Mouse (Mus musculus) neural tube, embryonic 10.5 days (tissue): ENCODE measurements around the gene Tmem151b.

Source experiments
- DNase-seq: peaks from one replicate; pipeline ENCODE4 v3.0.0-alpha.2; 2017; ENCODE audit warnings: low spot score; ENCODE audit errors: extremely low spot score

Tmem151b gene

DNA sequence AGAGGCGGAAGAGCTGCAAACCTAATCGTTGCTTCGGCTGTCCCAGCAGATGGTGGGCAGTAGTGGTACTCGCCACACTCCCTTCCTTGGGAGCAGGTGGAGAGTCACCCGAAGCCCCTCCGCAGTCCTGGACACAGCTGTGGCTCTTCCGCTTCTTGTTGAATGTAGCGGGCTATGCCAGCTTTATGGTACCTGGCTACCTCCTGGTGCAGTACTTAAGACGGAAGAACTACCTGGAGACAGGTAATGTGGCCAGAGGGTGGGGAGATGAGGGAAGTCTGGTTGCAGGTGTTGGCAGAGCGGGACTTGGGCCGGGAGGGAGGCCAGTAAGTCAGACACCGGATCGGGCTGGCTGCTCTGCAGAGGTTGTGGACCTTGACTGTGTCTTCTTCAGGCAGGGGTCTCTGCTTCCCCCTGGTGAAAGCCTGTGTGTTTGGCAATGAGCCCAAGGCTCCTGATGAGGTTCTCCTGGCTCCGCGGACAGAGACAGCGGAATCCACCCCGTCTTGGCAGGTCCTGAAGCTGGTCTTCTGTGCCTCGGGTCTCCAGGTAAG is 15.1 kb upstream of the Tmem151b start:
- no peak for DNase-seq

DNA sequence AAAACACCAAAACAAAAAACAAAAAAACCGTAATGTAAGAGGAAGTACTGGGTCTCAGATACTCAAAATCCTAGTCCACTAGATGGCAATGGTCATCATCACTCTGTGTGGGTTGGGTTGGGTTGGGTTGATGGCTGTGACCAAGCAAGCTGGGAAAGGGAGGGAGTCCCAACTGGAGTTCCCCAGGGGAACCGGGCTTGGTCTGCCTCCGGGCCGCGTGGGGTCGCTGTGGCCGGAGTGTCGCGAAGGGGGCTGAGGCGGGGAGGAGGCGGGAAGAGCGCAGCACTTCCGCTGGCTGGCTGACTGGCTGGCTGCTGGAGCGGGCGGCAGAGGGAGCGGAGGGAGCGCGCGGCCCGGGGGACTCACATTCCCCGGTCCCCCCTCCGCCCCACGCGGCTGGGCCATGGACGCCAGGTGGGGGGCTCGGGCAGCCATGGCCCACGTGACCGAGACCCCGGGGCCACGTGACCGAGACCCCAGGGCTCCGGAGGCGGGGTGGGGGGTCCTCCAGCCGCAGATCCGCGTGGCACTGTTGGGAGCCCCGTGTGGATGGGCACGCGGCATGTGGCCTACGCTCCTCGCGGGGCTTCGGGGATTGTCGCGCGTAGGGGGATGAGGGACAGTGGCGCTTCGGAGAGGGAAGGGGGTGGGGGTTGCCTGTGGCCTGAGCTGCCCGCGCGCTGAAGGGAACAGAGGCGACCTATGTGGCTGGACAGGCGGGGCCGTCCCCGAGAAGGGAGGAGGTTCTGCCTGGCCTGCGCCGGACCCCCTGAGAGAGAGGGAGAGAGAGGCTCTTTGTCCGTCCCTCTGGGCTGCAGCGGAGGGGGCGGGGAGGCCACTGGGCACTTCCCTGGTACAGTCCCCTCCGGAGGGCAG is 14.4 kb upstream of the Tmem151b start, which contains the start of gene Slc35b2:
Gene Slc35b2, plus strand, starts transcription at position 220 of the 876 bp plus-strand sequence.
- peak; percentile 95 for DNase-seq

DNA sequence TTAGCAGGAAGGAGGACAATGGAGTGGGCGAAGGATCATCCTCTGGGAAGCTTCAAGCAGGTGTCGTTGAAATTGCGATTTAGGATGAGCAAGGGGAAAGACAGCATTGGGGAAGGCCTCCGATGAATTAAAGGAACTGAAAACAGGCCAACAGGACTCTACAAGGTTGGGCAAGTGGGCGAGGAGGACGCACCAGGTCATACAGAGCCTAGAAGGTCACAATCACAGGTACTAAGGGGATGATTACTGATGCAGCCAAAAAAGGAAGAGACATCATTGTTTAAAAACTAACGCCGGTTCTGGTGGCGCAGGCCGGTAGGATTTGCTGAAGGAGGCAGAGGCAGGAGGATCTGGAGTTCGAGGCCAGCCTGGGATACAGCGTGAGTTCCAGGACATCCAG is 13.7 kb upstream of the Tmem151b start:
- no peak for DNase-seq

DNA sequence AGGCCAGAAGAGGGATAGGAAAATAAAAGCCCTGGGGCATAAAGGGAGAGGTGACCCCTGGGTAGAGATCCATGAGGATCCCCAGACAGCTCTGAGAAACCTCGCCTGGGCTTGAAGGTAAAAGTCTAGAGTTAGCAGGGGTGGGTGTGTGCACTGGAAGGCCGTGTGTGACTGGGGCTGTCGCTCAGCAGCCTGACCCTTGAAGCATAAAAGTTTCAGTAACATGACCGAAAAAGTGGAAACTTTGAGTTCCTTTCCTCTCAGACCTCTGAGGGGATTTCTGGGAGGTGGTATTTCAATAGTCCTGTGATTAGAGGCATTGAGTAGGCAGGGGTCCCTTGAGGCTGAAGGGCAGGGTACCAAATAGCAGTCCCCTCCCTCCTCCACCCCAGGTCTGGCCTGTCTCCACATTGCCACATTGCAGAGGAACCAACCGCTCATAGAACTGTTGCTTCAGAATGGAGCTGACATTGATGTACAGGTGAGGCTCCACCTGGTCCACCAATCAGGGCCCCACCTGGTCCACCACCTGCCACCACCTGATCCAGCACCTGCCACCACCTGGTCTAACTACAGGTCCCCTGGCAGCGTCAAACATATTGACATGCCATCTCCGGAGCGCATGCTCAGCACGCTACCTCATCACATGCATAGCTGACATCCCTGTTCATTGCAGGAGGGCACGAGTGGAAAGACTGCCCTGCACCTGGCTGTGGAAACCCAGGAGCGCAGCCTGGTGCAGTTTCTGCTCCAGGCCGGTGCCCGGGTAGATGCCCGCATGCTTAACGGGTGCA is 10.5 kb upstream of the Tmem151b start:
- no peak for DNase-seq

DNA sequence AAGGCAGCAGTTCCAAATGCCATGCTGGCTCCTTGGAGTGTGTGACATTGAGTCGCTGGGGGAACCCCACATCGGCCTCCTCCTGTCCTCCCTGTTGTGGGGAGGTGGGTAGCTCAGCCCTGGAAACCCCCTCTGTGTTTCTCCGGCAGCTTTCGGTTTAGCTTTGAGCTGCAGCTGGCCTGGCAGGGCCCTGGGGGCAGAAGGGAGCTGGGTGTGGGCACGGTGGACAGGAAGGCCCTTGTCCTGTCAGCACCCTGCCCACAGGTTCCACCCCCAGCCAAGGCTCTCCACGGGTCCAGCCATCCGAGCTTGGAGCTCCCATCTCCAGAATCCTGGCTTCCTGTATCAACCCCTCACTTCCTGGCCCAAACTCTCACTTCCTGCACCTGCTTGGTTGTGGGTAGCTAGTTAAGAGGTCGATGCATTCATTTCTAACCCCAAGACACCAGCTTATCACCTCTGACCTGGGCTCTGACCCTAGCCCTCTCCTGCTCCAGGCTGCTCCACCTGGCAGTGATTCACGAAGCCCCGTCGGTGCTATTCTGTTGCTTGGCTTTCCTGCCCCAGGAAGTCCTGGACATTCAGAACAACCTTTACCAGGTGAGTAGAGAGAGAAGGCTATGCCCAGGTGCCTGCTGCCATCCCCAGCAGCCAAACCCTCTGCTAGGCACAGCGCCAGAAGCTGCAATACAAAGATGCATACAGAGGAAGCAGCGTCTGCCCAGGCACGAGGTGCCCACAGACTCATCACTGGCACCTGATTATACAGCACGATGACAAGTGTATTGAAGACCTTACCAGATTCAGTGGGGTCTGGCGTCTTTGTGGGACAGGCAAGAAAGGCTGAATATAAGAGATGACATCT is 8.8 kb upstream of the Tmem151b start:
- DNase-seq: no peak

DNA sequence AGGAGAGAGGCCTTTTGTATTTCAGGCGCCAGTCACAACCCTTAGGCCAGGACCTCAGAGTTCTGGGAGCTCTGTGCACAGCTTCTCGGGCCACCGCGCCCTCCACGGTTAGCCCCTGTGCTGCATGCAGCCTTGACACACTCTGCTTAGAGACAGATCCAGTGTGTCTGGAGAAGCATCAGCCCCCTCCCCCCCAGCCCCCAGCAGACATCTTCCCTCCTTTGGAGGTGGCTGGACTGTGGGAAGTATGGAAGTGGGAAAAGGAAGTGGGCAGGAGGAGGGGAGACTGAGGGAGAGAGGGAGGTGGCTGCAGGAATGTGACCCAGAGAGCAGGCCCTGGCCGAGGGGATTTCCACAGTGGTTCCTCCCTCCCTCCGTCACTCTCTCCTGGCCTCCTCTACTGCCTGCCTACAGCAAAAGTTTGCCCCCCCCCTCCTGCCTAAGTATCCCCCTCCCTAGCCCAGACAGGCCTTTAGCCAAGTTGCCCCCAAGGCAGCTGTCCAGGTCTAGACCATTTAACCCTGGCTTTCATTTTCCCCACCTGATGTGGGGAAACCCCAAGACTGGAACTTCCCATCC is 7.9 kb upstream of the Tmem151b start:
- DNase-seq: no peak

DNA sequence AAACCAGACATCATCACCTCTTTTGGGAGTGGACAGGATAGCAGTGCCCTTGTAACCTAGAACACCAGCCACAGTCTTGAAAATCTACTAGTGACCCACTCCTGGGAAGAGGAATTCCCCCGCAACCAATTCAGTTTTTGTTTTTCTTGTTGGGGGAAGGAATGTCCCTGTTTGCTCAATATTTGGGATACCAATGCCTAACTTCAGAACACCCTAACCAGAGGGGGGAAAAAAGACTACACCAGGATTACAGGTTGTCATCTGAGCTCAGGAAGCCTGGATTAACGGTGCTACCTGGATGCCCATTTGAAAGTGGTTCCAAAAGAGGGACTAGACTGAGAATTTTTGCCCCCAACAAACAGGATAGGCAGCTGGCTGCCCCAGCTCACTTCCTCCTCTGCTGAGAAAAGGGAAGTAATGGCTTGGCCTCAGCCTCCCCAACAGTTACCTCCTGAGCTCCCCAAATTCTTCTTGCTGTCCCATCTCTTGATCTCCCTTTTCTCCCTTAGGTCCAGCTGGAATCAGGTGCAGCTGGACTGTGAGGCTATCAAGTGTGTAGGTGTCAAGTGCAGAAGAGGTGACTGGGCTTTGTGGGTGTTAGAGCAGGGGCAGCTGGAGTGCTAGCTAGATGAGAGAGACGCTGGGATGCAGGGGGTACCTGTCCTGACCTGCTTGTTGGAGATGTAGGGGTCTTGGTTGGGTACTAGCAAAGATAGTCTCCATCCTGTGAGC is 7.2 kb upstream of the Tmem151b start:
- no peak for DNase-seq

DNA sequence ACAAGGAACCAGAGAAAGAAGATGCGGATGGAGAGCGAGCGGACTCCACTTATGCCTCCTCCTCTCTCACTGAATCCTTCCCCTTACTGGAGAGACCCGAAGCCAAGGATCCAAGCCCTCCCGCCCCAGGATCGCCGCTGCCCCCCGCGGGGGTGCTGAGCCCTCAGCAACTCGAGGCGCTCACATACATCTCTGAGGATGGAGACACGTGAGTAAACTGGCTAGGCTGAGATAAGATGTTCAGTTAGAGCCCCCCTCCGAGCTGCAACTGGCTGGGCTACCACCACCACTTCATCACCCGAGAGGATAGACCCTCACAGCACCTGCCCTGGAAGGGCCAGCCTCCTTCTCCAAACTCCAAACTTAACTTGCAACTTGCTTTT is 6.6 kb upstream of the Tmem151b start:
- peak; percentile 53 for DNase-seq

DNA sequence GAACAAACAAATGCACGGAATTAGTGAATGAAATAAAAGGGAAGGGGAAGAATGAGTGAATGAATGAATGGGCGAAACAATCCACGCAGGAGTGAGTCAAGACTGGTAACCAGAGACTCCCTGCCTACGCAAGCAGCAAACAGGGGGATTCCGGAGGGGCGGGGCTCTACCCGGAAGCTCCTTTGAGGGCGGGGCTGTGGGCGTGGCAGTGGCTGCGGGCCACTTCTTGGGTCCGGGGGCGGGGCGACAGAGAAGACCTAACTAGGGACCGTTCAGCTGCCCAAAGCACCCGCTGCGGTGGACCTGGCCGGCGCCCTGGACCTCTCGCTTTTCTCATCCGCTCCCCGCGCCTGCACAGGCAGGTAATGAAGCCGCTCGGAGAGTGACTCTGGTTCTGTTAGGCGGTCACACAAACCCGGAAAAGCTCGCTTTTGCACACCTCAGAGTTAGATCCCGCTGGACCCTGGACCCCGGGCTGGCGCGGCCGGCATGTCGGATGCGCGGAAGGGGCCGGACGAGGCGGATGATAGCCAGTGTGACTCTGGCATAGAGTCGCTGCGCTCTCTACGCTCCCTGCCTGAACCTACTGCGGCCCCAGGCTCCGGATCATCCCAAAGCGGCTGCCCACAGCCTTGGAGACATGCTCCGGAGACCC is 6.1 kb upstream of the Tmem151b start, which contains the start of gene Nfkbie:
Gene Nfkbie, plus strand, starts transcription at position 252 of the 655 bp plus-strand sequence.
- DNase-seq: peak; percentile 97

DNA sequence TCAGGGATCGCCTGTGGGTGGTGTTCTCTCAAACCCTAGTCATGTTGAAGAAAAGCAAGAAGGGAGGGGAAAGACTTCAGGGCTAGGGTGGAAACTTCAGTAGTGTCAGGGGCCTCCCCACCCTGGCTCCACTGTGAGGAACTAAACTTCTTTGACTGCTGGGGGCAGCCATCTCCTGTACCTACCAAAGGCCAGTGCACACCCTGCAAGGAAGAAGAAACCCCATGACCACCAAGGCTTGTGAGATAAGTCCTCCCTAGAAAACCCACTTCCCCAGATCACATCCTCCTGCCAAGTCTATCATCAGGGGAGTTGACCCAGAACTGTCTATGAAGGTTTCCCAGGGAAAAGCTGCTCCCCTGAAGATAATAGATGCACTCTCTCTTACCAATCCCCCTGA is 4.9 kb upstream of the Tmem151b start:
- DNase-seq: no peak

DNA sequence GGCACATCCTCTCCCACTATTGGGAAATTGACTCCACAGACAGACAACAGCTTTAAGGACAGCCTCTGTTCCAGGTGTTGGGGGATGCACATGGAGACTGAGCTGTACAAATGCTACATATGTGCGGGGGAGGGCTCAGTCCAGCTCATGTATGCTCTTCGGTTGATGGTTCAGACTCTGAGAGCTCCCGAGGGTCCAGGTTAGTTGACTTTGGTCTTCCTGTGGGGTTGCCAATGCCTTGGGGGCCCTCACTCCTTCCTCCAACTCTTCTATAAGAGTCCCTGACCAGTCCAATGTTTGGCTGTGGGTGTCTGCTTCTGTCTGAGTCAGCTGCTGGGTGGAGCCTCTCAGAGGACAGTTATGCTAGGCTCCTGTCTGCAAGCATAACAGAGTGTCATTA is 3.6 kb upstream of the Tmem151b start:
- no peak for DNase-seq

DNA sequence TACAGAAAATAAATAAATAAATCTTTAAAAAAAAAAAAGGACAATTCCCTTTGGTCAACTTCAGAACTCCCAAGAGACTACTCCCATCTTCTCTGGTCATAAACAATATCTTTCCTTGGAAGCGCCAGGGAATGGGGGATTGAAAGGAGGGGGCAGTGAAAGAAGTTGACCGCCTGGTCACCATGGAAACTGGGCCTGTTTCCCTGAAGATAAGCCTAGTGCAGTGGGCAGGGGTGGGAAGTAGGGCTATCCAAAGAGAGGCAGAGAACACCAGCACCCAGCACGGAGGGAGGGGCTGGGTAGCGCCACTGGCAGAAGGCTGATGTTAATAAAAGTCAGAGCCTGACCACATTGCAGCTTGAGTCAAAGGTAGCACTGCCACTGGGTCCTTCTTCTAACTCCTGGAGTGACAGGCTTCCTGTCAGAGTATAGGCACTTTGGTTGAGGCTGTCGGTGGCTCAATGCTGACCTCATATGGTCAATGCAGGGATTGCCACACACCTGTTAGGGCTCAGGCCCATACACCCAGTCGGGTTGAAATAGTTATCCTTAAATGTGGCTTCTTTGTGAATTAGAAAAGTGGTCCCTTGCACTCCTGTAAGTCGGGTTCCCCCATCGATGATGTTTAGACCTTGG is 2.5 kb upstream of the Tmem151b start:
- peak; percentile 79 for DNase-seq

DNA sequence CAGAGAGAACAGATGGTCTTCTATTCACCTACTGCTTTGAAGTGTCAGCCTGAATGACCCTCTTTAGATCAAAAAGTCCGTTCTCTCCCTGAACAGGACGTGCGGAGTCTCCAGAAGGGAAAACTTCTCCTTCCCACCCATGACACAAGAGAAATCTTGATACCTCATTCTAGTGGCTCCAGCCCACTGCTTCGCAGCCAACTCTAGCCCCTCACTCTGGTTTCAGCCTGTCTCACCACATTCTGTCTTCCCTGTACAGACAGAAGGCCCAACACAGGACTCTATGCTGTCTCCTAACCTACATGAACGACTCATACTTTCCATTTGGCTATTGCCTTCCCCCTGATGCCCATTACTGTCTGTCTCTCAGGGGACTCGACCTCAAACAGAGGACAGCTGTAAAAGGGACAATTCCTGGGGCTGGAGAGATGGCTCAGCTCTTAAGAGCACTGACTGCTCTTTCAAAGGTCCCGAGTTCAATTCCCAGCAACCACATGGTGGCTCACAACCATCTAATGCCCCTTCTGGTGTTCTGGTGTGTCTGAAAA is 1.8 kb upstream of the Tmem151b start:
- DNase-seq: no peak

DNA sequence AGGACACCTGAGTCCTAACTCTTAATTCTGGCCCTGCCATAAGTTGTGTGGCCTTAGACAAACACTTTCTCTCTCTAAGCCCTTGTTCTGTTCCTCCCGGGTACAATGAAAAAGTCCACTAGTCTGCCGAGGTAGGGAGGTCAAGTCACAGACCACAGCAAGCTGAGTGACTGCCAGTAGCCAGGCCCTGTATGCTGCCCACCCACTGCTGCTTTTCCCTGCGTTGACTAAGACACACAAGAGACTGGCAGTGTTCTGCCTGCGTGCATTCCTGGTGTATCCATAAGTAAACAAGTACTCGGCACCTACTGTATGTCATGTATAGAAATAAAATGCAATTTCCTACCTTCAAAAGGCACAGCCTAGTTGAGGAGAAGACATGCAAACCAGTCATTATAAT is 776 bp upstream of the Tmem151b start:
- DNase-seq: no peak

DNA sequence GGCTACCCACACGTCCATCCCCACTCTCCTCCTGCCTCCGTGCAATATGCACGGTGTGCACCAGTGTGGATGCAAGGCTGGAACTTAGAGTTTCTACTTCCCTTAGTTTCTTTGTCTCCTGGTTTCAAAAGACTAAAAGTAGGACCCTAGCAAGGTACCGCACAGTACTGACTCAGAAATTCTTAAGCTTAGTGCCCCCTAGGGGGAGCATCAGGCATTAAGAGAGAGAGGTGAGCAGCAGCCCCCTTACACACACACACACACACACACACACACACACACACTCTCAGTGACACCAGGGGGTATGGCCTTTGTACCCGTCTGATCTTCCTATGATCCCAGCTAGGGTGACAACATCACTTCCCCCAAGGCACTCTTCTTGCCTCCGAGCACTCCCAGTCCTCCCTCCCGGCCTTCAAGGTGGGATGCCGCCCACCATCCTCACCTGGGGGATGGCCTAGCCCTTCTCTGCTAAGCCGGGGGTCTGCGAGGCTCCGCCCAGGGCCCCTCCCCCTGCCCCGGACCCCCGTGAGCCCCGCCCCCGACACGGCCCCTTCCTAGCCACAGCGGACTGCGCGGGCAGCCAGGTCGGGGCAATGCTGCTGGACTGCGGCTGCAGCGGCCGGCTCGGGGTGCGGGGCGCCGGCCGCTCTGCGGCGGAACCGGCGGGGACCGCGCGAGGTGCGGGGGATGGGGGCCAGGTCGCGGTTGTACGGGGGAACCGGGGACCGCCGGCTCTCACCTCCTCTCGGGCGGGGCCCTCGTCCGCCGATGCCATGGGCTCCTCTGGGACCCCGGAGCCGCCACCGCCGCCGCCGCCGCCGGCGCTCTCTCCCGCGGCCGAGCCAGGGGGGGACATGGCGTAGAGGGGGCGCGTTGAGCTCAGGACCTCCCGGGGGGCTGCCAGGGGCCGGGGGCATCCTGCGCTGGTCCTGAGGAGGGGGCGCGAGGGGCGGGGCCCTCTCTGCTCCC is 650 bp downstream of the Tmem151b start:
- peak; percentile 78 for DNase-seq

DNA sequence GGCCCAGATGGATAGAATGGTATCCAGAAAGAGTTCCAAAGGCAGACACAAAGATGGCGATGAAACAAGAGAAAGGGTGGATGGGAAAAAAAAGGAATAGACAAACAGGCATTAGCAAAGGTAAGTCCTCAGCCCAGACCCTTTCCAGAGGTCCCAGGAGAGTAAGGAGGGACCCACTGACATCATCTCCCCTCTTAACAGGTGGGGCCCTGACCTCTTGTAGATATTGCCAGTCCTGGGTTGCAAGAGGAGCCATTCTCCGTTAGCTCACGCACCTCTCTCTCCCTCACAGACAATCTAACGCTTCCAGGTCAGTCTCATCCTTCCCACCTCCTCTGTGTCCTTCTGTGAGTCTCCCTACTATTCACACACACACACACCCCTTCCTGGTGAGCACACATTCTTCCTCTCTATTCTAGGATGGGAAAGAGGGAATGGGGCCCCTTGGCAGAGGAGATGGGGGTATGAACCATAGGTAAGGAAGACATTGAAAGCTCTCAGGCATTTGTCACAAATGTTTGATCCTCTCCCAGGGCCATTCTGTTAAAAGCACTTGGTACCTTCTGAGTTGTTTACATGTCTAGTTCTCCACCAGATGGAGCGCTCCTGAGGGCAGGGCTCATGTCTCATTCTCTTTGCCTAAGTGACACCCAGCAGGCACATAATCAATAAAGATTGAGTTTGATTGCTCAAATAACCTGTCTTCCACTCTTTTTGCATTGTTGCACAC is 1.9 kb downstream of the Tmem151b start:
- DNase-seq: no peak

DNA sequence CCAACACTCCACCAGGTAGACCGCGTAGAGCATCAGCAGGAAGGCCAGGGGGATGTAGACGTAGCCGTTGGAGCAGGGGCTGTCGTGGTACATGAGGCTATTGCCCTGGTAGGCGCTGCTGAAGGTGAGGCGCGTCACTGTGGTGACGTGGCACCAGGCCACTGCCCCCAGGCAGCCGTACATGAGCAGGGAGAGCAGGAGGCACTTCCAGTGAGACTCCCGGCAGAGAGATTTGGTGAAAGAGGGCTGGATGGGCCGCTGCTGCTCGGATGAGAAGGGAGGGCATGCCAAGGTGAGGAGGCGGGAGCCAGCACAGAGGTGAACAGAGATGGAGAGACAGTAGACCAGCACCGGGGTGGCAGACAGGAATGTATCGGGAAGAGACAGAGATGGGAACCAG is 2.5 kb downstream of the Tmem151b start:
- DNase-seq: no peak
